Mouse (Mus musculus): ENCODE measurements at regions not wholly inside any gene's neighbourhood (a gene's known extent, or its start where the extent isn't known, plus 50 kb on each side); places are given as distances from the start of the nearest gene placed in this dataset.
A peak's percentile ranks its signal among the peaks of the same experiment; 100 is the strongest.

DNA sequence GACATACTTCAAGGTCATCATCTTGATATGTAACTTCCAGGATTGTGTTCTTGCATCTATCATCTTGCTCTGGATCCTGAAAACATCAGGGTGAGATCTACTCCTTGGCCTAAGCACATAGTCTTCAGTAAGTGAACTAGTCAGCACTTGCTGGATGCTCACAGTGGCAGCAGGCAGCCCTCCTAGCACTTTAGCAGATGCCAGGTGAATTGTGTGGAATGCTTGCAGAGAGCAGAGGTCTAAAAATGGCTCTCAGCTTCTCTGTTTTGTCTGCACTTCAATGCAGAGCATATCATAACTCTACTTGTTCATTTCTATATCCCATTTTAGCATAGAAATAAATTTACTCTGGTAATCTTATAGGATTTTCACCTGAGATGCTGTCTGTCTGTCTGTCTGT lies 85.8 kb upstream of the Fam84a start:
- H3K27me3 ChIP-seq, result no peaks in the 10 kb centered on the region
- H3K9ac ChIP-seq, result no peak overlapping the region
- no peaks in the 10 kb centered on the region for H3K36me3 ChIP-seq
- H3K4me1 ChIP-seq, result no peaks in the 10 kb centered on the region
- H3K4me2 ChIP-seq, result no peak overlapping the region
- no peak for ATAC-seq (ENCODE audit: insufficient number of reproducible peaks, insufficient read depth, low FRiP score, low TSS enrichment, low read depth)
- H3K4me3 ChIP-seq, result no peak overlapping the region
- no peaks in the 10 kb centered on the region for H3K9me3 ChIP-seq
- H3K27ac ChIP-seq, result no peak overlapping the region

DNA sequence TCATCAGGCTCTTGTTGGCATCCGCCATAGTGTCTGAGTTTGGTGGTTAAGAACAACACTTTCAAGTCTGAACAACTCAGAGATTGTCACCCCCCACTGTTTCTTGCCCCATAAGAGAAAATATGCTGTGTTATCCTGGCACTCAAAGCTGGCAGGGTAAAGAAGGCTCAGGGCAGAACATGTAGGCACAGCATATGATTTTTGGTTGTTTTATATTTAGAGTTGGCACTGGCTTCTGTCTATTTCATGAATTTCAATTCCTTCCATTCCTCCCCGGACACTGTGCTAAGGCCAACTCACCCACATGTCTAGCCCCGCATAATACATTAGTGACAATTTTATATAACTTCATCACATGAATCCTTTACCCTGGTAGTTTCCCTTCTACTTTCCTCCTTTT lies 83.5 kb upstream of the Fam84a start:
- Histone ChIP-seq H3K9me3 (no peaks in the 10 kb centered on the region), H3K4me3 (no peak overlapping the region), H3K27ac (no peak overlapping the region), H3K4me1 (no peaks in the 10 kb centered on the region), H3K36me3 (no peaks in the 10 kb centered on the region), H3K9ac (no peak overlapping the region), H3K4me2 (no peak overlapping the region), H3K27me3 (no peaks in the 10 kb centered on the region)
- WGBS, result 85% methylated on average over 3 of the region's 3 CpGs
- ATAC-seq (ENCODE audit: insufficient number of reproducible peaks, insufficient read depth, low FRiP score, low TSS enrichment, low read depth), result no peak

DNA sequence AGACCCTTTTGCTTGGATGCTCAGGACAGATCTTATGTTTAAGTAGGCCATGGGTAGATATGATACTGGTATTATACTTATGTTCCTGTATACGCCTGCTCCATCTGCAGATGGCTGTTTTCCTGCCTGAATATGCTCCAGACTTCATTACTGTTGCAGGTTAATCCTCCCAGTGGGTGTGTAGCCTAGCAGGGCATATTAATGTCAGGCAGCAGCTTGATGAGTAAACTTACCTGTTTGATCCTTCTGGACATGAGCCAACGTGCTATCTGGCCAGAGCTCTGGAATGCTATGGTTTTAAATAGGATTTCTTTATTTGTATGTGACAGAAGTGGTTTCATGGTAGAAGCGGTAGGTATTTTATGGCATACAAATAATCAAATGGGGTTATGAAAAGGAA lies 60.8 kb upstream of the Fam84a start:
- 61% methylated on average over 3 of the region's 3 CpGs for WGBS
- no peak overlapping the region for H3K4me2 ChIP-seq
- no peaks in the 10 kb centered on the region for H3K4me1 ChIP-seq
- no peak overlapping the region for H3K9ac ChIP-seq
- peak; percentile 43; the same call in 1 of the 2 replicates for ATAC-seq (ENCODE audit: insufficient number of reproducible peaks, insufficient read depth, low FRiP score, low TSS enrichment, low read depth)
- H3K36me3 ChIP-seq, result no peaks in the 10 kb centered on the region
- H3K27me3 ChIP-seq, result no peaks in the 10 kb centered on the region
- no peak overlapping the region for H3K27ac ChIP-seq
- H3K9me3 ChIP-seq, result no peaks in the 10 kb centered on the region
- no peak overlapping the region for H3K4me3 ChIP-seq

DNA sequence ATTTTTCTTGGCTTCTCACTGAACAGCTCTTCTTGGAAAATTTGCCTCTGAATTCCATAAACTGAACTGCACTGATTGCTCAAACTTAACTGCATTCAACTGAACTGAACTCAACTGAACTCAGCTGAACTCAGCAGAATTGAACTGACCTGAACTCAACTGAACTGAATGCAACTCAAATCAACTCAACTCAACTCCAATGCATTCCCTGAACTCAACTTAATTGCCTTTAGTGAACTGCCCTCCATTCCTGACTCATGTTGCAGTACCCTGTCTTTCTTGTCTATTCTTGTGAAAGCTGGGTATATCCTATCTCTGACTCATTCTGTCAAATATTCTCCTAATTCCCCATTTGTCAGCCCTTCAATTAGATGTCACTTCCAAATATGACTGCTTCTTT lies 58.0 kb upstream of the Fam84a start:
- Histone ChIP-seq H3K4me3 (no peak overlapping the region), H3K27me3 (no peaks in the 10 kb centered on the region), H3K4me1 (no peaks in the 10 kb centered on the region), H3K9me3 (no peaks in the 10 kb centered on the region), H3K27ac (no peak overlapping the region), H3K4me2 (no peak overlapping the region), H3K36me3 (no peaks in the 10 kb centered on the region), H3K9ac (no peak overlapping the region)
- no peak for ATAC-seq (ENCODE audit: insufficient number of reproducible peaks, insufficient read depth, low FRiP score, low TSS enrichment, low read depth)

DNA sequence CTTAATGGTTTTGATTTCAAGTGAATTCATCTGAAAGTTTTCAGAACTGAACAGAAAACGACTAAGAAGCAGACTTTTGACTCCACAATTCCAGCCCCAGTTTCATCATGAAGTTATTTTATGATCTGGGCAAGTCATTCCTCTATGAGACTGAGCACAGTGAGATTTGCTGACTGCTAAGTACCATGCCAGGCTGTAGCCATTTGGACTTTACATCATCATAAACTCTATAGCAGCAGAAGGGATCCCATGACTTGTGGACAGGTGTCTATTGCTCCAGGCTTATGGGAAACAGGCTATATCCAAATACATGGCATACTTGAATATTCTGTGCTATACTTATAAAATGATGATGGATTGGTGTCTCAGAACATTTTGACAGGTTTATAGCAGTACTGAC lies 55.4 kb upstream of the Fam84a start:
- Histone ChIP-seq H3K27ac (no peak overlapping the region), H3K4me2 (no peak overlapping the region), H3K9me3 (no peaks in the 10 kb centered on the region), H3K27me3 (no peaks in the 10 kb centered on the region), H3K9ac (no peak overlapping the region), H3K36me3 (no peaks in the 10 kb centered on the region), H3K4me3 (no peak overlapping the region), H3K4me1 (no peaks in the 10 kb centered on the region)
- no peak for ATAC-seq (ENCODE audit: insufficient number of reproducible peaks, insufficient read depth, low FRiP score, low TSS enrichment, low read depth)
- 66% methylated on average over 1 of the region's 1 CpGs for WGBS

DNA sequence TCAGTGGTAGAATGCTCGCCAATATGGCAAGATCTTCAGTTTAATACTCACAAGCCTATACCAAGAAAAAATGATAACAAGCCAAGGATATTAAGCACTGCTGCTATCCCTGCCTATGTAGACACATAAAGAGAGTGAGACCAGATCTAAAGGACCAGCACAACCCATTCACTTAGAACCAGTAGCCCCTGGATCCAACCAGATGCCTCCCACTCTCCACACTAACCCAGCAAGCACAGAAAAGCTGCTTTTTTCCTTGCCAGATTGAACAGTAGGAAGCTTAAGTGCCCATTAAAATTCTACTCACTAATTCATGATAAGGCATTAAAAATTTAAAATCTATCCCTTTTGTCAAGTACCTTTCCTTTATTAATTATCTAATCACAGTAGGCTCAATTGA lies 52.6 kb upstream of the Fam84a start:
- H3K4me3 ChIP-seq, result no peak overlapping the region
- H3K9me3 ChIP-seq, result no peaks in the 10 kb centered on the region
- H3K27ac ChIP-seq, result no peak overlapping the region
- 87% methylated on average over 1 of the region's 1 CpGs for whole genome bisulfite sequencing
- H3K4me1 ChIP-seq, result no peaks in the 10 kb centered on the region
- H3K36me3 ChIP-seq, result no peaks in the 10 kb centered on the region
- H3K9ac ChIP-seq, result no peak overlapping the region
- H3K4me2 ChIP-seq, result no peak overlapping the region
- ATAC-seq (ENCODE audit: insufficient number of reproducible peaks, insufficient read depth, low FRiP score, low TSS enrichment, low read depth), result no peak
- no peaks in the 10 kb centered on the region for H3K27me3 ChIP-seq
